ENCODE assay signal across 17 mouse cellular contexts in the genomic region with DNA sequence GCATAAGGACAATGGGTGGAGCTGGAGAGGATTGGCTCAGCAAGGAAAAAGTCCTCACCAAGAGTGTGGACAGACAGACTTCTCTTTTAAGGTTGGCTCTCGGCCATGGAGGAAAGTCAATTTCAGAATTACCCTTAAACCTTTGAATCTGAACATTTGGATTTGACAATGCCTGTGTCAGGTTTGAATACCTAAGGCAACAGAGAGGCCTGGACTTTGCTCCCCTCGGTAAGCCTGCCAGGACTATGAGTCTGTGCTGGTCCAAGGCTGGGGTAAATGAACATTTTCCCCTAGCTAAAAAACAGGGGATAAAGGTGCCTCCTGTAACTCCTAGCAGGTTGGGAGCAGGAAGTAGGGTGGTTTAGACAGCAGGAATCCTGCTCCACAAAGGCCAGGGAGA.
DNase-seq lines count a peak whose midpoint lies in the region; ATAC-seq lines count a peak whose summit lies in the region.
"Had no signal": no experiment of that assay in that cellular context is flagged by ENCODE, and none has a peak within 500 bp of the region (broad histone marks: within the 10 kb centered on the region; RNA-seq: fewer than 3 reads in every experiment).

No protein-coding gene starts in this region.

- H3K27ac ChIP-seq in kidney, embryonic 16.5 days (ENCODE audit: low read length), result no peak overlapping the region
- peak overlapping the region; percentile 5; the same call in 1 of the 2 replicates for H3K27ac ChIP-seq in embryonic facial prominence, embryonic 14.5 days (replicated peaks; ENCODE audit: low read depth, low read length)
- H3K27ac ChIP-seq in stomach, embryonic 14.5 days (ENCODE audit: low read length), result peak overlapping the region; percentile 41; the same call in 1 of the 2 replicates
- H3K27ac ChIP-seq: heart, adult 2 months; hindbrain, embryonic 14.5 days; kidney, postnatal 0 days; limb, embryonic 15.5 days; lung, embryonic 15.5 days had no signal

- ATAC-seq in kidney, embryonic 16.5 days (ENCODE audit: low FRiP score, low TSS enrichment), result no peak
- ATAC-seq in embryonic facial prominence, embryonic 14.5 days (ENCODE audit: low read depth), result peak; percentile 34; the same call in 1 of the 2 replicates
- ATAC-seq in stomach, embryonic 14.5 days (ENCODE audit: insufficient number of reproducible peaks, insufficient read depth, low FRiP score, low read depth), result no peak

- no peak overlapping the region for H3K4me2 ChIP-seq in kidney, embryonic 16.5 days (replicated peaks; ENCODE audit: low read depth, low read length)
- H3K4me2 ChIP-seq in embryonic facial prominence, embryonic 14.5 days (ENCODE audit: low read depth, low read length), result no peak overlapping the region
- H3K4me2 ChIP-seq in stomach, embryonic 14.5 days (replicated peaks; ENCODE audit: low read depth, low read length), result no peak overlapping the region
- H3K4me2 ChIP-seq: hindbrain, embryonic 14.5 days; limb, embryonic 15.5 days; lung, embryonic 15.5 days had no signal

- no peaks in the 10 kb centered on the region for H3K27me3 ChIP-seq in kidney, embryonic 16.5 days (ENCODE audit: insufficient read depth, low read length)
- H3K27me3 ChIP-seq in embryonic facial prominence, embryonic 14.5 days (replicated peaks; ENCODE audit: control insufficient read depth, insufficient read depth, low read length), result no peaks in the 10 kb centered on the region
- no peaks in the 10 kb centered on the region for H3K27me3 ChIP-seq in stomach, embryonic 14.5 days (ENCODE audit: control insufficient read depth, insufficient read depth, low read length)
- H3K27me3 ChIP-seq: limb, embryonic 15.5 days; lung, embryonic 15.5 days had no signal

- intact Hi-C loops in left cerebral cortex, postnatal 25 days (cut with DNase I), result no loop called here

- H3K9me3 ChIP-seq in kidney, embryonic 16.5 days (ENCODE audit: low read length), result peaks cover 6% of the 10 kb centered on the region; the same call in 1 of the 2 replicates
- peaks cover 5% of the 10 kb centered on the region; the same call in 1 of the 2 replicates for H3K9me3 ChIP-seq in embryonic facial prominence, embryonic 14.5 days (ENCODE audit: control insufficient read depth, low read length)
- no peaks in the 10 kb centered on the region for H3K9me3 ChIP-seq in stomach, embryonic 14.5 days (ENCODE audit: control insufficient read depth, low read depth, low read length)
- H3K9me3 ChIP-seq: limb, embryonic 15.5 days; lung, embryonic 15.5 days had no signal

- peak; percentile 72 for DNase-seq in kidney, adult 18-20 months
- DNase-seq in embryonic facial prominence, embryonic 14.5 days (ENCODE audit: low spot score), result no peak
- peak; percentile 82 for DNase-seq in kidney, adult 8-10 months
- DNase-seq in left cerebral cortex, postnatal 25 days (ENCODE audit: low spot score in 2 of 2), result no peak
- DNase-seq in layer of hippocampus, postnatal 14 days (ENCODE audit: low spot score in 2 of 2), result no peak
- DNase-seq: adrenal gland, postnatal 10 days; B cell, adult 2 months; cerebellum, adult 2 months; gastrocnemius, postnatal 14 days; heart, adult 2 months had no signal

- H3K4me1 ChIP-seq in kidney, embryonic 16.5 days (ENCODE audit: insufficient read depth, low read length), result peaks cover 15% of the 10 kb centered on the region
- H3K4me1 ChIP-seq in embryonic facial prominence, embryonic 14.5 days (ENCODE audit: control insufficient read depth, insufficient read depth, low read length), result peaks cover 22% of the 10 kb centered on the region
- peaks cover 13% of the 10 kb centered on the region; the same call in 1 of the 2 replicates for H3K4me1 ChIP-seq in stomach, embryonic 14.5 days (ENCODE audit: control insufficient read depth, insufficient read depth, low read length)

- no peak overlapping the region for H3K4me3 ChIP-seq in kidney, embryonic 16.5 days (ENCODE audit: low read length)
- no peak overlapping the region for H3K4me3 ChIP-seq in embryonic facial prominence, embryonic 14.5 days (ENCODE audit: low read depth, low read length)
- no peak overlapping the region for H3K4me3 ChIP-seq in stomach, embryonic 14.5 days (ENCODE audit: low read depth, low read length)
- H3K4me3 ChIP-seq: heart, adult 2 months; limb, embryonic 15.5 days; lung, embryonic 15.5 days; megakaryocyte, embryonic 14.5 days had no signal

- H3K36me3 ChIP-seq in kidney, embryonic 16.5 days (ENCODE audit: insufficient read depth, low read length), result no peaks in the 10 kb centered on the region
- no peaks in the 10 kb centered on the region for H3K36me3 ChIP-seq in embryonic facial prominence, embryonic 14.5 days (ENCODE audit: control insufficient read depth, insufficient read depth, low read length)
- no peaks in the 10 kb centered on the region for H3K36me3 ChIP-seq in stomach, embryonic 14.5 days (ENCODE audit: control insufficient read depth, insufficient read depth, low read length)
- H3K36me3 ChIP-seq: limb, embryonic 15.5 days; lung, embryonic 15.5 days had no signal

- WGBS in kidney, embryonic 16.5 days, result 78% methylated on average over 2 of the region's 2 CpGs
- WGBS in embryonic facial prominence, embryonic 14.5 days, result 69% methylated on average over 2 of the region's 2 CpGs
- 77% methylated on average over 2 of the region's 2 CpGs for WGBS in stomach, embryonic 14.5 days

- H3K9ac ChIP-seq in kidney, embryonic 16.5 days (replicated peaks; ENCODE audit: low read length), result no peak overlapping the region
- no peak overlapping the region for H3K9ac ChIP-seq in embryonic facial prominence, embryonic 14.5 days (ENCODE audit: low read depth, low read length)
- H3K9ac ChIP-seq in stomach, embryonic 14.5 days (replicated peaks; ENCODE audit: low read depth, low read length), result no peak overlapping the region
- H3K9ac ChIP-seq: hindbrain, embryonic 14.5 days; limb, embryonic 15.5 days; lung, embryonic 15.5 days had no signal

Comparison
In these comparisons a context has a peak if more than half of its experiments do, and no peak if none do; other contexts are left out.
1. DNase-seq: peak in kidney, adult 18-20 months (single experiment) and kidney, adult 8-10 months (2 of 2); none in embryonic facial prominence, embryonic 14.5 days (single experiment), left cerebral cortex, postnatal 25 days (0 of 2) and layer of hippocampus, postnatal 14 days (0 of 2).